Mouse (Mus musculus): ENCODE data around the gene Hist1h4h. TPM values are rescaled to one million over a fixed set of nuclear protein-coding genes. Genes with fewer than 3 reads are reported as not detected.
"Not testable (repeated sequence)": the region's sequence is repeated elsewhere in the genome, so short reads cannot be mapped to it uniquely, and the experiment has no call there.

Gene Hist1h4h
- polyA plus RNA-seq, 1 experiment = 18.1 TPM

DNA sequence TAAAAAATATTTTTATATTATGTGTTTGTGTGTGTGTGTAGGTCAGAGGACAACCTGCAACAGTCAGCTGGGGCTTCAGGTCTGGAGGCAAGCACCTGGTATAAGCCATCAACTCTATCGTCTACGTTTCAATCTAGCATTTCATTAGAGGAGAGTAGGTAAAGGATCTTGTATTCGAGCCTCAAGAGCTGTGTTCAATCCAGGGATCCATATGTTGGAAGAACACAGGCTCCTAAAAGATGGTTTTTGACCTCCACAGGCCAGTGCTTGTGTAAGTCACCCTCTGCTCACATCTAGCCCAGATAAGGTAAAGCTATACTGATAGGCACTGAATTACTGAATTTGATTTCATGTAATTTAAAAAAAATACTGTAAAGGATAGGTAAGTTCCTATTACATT, 26.1 kb downstream of the Hist1h4h start:
- no peak for TF ChIP-seq GATA1 (IDR thresholded peaks at IDR 0.05; ENCODE audit: low read length)

DNA sequence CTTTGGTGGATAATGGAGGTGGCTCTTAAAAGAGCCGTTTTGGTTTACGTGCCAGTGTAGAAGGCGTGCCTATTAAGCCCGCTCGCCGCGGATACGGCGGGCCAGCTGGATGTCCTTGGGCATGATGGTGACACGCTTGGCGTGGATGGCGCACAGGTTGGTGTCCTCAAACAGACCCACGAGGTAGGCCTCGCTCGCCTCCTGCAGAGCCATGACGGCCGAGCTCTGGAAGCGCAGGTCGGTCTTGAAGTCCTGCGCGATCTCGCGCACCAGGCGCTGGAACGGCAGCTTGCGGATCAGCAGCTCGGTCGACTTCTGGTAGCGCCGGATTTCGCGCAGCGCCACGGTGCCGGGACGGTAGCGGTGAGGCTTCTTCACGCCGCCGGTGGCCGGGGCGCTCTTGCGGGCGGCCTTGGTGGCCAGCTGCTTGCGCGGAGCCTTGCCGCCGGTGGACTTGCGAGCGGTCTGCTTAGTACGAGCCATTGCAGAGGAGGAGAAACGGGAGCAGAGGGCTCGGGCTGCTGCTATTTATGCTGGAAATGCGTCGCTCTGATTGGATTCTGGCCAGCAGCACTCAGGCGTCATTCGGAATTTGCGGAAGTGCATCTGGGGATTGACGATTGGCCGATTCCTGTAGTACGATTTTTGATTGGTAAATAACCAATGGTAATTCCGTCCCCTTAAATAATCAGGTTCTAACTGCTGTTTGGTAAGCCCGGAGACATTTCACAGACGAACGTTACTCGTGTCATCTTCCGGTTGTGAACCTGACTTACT, 31.2 kb downstream of the Hist1h4h start, which contains the start of gene Hist1h3e:
TSS of gene Hist1h3e (minus strand) at position 487 of the 777 bp plus-strand sequence.
- not testable (repeated sequence) for TF ChIP-seq GATA1 (IDR thresholded peaks at IDR 0.05; ENCODE audit: low read length)

DNA sequence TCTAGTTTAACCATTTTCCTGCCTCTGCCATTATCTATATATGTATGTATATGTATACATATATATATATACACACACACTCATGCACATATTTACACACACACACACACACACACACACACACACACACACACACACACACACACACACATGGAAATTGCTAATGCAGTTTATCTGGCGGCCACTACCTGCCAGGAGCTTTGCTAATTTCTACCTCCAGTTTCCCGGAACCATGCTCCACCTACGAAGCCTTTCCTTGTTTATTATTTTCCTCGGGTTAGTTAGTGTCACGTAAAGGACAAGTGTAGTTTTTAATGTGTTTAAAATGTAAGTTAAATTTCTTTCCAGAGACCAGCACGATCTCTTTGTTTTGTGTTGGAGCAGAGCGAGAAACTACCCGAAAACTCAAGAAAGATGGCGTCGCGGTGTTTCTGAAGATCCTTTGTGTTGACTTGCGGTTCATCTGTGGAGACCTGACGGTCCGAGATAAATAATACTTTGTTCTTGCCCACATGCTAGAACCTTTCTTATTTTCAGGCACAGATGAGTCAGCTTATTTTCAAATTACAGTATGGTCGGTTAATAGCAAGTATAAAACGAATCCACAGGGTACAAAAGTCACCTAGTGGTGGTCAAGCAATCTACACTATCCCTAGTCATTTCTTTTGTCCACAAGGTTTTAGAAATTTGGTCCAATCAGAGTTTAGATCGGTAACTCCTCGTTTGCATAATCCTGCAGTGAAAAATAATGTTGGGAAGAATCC, 32.0 kb downstream of the Hist1h4h start:
- no peak for TF ChIP-seq GATA1 (IDR thresholded peaks at IDR 0.05; ENCODE audit: low read length)

DNA sequence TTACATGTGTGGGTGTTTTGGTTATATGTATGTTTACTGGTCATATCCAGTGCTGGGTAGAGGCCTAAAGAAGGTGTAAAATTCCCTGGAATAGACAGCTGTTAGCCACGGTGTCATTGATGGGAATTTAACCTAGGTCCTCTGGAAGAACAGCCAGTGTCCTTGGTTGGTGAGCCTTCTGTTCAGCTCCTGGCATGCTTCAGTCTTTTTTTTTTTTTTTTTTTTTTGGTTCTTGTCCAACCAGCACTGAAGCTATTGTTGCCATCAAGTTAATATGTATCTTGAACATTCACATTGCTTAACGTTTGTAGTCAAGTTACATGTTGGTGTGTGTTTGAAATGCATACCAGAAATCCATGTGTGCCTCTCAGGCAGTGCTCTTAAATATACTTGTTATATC, 33.6 kb downstream of the Hist1h4h start:
- TF ChIP-seq GATA1 (IDR thresholded peaks at IDR 0.05; ENCODE audit: low read length) = no peak

DNA sequence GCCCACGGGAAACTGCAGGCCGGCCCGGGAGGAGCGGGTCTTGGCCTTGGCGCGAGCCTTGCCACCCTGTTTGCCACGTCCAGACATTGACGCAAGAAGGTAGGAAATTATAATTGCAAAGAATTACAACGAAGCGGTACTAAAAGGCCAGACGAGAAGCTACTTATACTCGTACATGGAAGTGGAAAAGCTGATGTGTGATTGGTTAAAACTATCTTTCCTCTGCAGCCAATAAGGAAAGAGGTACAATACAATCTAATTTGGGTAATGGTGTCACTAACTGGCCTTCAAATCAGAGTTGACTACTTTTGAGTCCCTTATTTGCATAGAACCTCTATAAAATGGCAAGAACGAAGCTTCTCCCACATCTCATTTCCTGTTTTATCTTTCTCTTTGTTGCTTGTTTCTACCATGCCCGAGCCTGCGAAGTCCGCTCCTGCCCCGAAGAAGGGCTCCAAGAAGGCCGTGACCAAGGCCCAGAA, 40.2 kb downstream of the Hist1h4h start, which contains the start of the genes Hist1h2ae and Hist1h2bg:
TSS of gene Hist1h2ae (minus strand) at position 199 of the 482 bp plus-strand sequence.
TSS of gene Hist1h2bg (plus strand) at position 375 of the 482 bp plus-strand sequence.
- TF ChIP-seq GATA1 (IDR thresholded peaks at IDR 0.05; ENCODE audit: low read length) = no peak

DNA sequence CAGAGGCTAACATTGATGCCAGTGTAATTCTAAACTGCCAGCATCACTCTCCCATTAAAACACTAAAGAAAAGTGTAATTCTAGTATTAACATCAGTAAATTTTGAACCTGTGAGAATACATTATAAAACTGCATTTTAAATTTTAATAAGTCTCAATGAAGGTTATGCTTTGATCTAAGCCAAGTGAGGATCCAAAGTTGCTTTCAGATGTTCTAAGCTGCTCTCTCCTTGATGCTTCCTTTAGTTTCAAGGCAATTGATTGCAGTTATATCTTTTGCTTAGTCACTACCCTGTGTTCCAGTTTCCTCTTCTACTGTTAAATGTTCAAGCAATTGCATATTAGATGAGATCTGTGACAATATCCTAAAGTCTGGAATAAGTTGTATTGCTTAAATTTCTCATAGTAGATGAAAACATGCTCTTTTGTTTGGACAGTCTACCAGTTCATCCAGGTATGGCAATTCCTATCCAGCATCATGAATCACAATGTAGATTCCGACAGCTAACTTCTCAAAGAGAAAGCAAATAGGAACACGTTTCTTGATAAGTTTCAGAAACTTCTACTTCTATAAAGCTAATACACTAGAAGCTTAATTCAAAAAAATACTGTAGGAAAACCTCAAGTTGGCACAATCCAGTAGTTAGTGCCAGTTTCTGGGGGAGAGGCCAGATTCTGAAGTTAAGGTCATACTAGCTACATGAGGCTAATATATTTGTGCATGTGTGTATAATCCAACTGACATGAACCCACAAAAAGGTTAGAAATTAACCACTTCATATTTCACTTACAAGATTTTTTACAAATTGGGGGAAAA, 41.6 kb downstream of the Hist1h4h start:
- no peak for TF ChIP-seq GATA1 (IDR thresholded peaks at IDR 0.05; ENCODE audit: low read length)

DNA sequence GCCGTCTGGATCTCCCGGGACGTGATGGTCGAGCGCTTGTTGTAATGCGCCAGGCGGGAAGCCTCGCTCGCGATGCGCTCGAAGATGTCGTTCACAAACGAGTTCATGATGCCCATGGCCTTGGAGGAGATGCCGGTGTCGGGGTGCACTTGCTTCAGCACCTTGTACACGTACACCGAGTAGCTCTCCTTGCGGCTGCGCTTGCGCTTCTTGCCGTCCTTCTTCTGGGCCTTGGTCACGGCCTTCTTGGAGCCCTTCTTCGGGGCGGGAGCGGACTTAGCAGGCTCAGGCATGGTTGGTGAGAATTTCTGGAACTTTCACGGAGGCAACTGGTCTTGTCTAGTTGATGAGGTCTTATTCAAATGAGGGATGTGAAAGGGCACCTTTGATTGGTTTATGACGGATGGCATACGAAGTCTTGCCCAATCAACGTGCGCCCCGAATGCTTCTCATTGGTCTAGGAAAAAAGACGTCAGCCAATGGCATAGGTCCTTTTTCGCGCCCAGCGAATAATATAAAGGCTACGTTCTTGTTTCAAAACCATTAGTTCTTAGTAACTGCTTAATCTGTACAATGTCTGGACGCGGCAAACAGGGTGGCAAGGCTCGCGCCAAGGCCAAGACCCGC, 43.2 kb downstream of the Hist1h4h start, which contains the start of the genes Hist1h2bf and Hist1h2ad:
TSS of gene Hist1h2bf (minus strand) at position 299 of the 627 bp plus-strand sequence.
TSS of gene Hist1h2ad (plus strand) at position 484 of the 627 bp plus-strand sequence.
- TF ChIP-seq GATA1 (IDR thresholded peaks at IDR 0.05; ENCODE audit: low read length) = not testable (repeated sequence)

DNA sequence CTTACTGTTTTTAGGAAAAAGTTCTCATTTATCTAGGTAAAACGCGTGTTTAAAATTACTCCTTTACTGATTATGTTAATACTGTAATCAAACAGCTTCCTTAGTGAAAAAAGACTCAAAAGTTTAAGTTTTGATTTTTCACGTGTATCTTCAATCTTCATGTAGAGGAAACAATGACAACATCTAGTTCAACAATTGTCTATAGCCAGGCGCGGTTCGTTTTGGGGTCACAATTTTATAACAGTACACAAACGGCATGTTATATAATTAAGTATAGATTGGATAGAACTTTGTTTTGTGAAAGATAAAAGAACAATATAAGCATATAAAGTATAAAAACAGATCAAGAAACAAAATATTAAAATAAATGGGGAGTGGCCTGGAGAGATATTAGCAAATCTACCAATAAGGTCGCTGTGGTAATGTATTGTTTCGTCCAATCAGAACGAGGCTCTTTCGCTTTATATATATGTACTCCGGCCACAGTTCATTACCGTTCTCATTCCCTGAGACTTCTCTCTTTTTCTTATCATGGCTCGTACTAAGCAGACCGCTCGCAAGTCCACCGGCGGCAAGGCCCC, 44.5 kb downstream of the Hist1h4h start, which contains the start of gene Hist1h3d:
TSS of gene Hist1h3d (plus strand) at position 493 of the 581 bp plus-strand sequence.
- no peak for TF ChIP-seq GATA1 (IDR thresholded peaks at IDR 0.05; ENCODE audit: low read length)

DNA sequence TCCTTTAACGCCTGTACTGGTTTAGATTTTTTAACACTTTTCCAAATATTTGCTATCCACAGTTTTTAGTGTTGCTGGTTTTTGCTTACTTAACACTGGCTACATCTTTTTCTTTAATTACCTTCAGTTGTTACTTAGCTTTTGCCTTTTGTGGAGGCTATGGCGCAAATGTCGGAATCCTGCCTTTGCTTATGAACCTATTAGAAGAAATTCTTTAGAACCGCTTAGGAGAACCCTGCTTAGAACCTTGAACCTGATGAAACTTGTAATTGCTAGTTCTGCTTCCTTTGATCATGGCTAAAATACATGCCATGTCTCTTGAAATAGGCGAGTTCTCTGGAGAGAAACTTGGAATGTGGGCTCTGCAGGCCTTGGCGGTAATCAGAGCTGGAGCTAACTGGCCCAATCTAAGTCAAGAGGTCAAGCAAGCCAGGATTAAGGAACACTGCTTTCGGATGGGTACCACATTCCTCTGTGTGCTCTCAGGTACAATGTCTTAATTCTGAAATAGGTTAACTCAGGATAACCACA, 45.6 kb downstream of the Hist1h4h start:
- TF ChIP-seq GATA1 (IDR thresholded peaks at IDR 0.05; ENCODE audit: low read length) = no peak

DNA sequence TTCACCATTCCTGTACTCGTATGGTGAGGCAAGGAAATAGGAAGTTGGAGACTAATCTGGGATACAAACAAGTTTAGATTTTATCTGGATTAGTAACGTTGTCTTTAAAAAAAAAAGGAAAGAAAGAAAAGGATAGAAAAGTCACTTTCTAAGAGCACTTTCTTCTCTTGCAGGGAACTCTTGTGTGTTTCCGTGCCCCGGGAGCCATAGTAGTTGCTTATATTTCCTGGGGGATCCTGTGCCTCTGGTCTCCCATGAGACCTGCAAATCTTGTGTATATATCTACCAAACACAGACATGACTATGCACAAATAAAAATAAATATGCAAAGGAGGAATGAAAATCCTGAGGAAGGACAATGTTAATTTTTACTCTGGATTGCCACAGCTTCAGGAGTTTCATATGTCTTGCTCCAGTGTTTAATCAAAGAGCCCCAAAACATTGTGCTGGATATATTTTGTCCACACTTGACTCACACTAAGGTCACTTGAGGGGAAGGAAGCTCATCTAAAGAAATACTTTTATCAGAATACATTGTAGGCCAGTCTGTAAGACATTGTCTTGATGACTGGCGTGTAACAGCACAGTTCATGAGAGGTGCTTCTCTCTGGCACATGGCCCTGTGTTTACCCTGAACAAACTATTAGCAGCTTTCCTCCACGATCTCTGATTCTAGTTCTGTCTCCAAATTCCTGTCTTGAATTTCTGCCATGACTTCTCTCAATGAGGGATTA, 46.2 kb downstream of the Hist1h4h start:
- TF ChIP-seq GATA1 (IDR thresholded peaks at IDR 0.05; ENCODE audit: low read length) = no peak

DNA sequence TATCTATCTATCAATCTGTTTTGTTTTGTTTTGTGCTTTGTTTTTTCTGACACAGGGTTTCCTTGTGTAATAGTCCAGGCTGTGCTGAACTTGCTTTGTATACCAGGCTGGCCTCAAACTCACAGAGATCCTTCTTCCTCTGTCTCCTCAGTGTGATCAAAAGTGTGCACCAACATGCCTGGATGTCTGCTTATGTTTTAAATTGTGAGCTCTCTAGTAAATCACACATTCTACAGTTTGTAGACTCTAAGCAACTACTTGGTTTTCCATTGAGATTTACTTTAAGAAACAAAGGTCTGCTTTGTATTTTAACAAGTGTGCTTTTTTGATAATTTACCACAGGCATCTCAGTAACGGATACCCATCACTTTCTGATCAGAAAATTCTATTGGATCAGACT, 47.0 kb downstream of the Hist1h4h start:
- TF ChIP-seq GATA1 (IDR thresholded peaks at IDR 0.05; ENCODE audit: low read length) = no peak

Other genes starting within 250 kb of the Hist1h4h start
- 0.73 and 0.85 TPM in 2 replicates for gene Zfp322a, start 161.8 kb upstream of the Hist1h4h start, polyA plus RNA-seq (2012)
- gene Abt1, start 107.2 kb upstream of the Hist1h4h start, polyA plus RNA-seq (2012) = 9.3 and 9.8 TPM in 2 replicates
- 2.4 and 4.2 TPM in 2 replicates for gene Btn1a1, start 65.1 kb upstream of the Hist1h4h start, polyA plus RNA-seq (2012)
- gene Btn2a2, start 42.2 kb upstream of the Hist1h4h start, polyA plus RNA-seq (2012) = not detected in 2 replicates
- 2,691 and 3,312 TPM in 2 replicates for gene Hist1h2af, start 2.9 kb downstream of the Hist1h4h start, polyA plus RNA-seq (2012)
- gene Hist1h3g, start 4.4 kb downstream of the Hist1h4h start, polyA plus RNA-seq (2012) = 17.3 and 23.2 TPM in 2 replicates
- gene Hist1h2bh, start 12.3 kb downstream of the Hist1h4h start, polyA plus RNA-seq (2012) = 1.7 and 2.5 TPM in 2 replicates
- 5.7 and 6.3 TPM in 2 replicates for gene Hist1h3f, start 13.0 kb downstream of the Hist1h4h start, polyA plus RNA-seq (2012)
- 18.7 and 20.6 TPM in 2 replicates for gene Hist1h4f, start 20.6 kb downstream of the Hist1h4h start, polyA plus RNA-seq (2012)
- gene Hist1h1d, start 22.2 kb downstream of the Hist1h4h start, polyA plus RNA-seq (2012) = 0.81 and 0.89 TPM in 2 replicates
- 11.7 and 13.1 TPM in 2 replicates for gene Hist1h3e, start 31.3 kb downstream of the Hist1h4h start, polyA plus RNA-seq (2012)
- gene Hist1h2ae, start 40.2 kb downstream of the Hist1h4h start, polyA plus RNA-seq (2012) = 18.2 and 26.0 TPM in 2 replicates
- gene Hist1h2bg, start 40.3 kb downstream of the Hist1h4h start, polyA plus RNA-seq (2012) = 21.9 and 32.9 TPM in 2 replicates
- 8.5 and 12.9 TPM in 2 replicates for gene Hist1h2bf, start 43.1 kb downstream of the Hist1h4h start, polyA plus RNA-seq (2012)
- 1.8 and 6.5 TPM in 2 replicates for gene Hist1h2ad, start 43.3 kb downstream of the Hist1h4h start, polyA plus RNA-seq (2012)
- 3.8 and 4.0 TPM in 2 replicates for gene Hist1h3d, start 44.7 kb downstream of the Hist1h4h start, polyA plus RNA-seq (2012)
- gene Hist1h4d, start 50.5 kb downstream of the Hist1h4h start, polyA plus RNA-seq (2012) = 22.9 and 29.6 TPM in 2 replicates
- 0.92 and 1.2 TPM in 2 replicates for gene Hist1h2be, start 90.1 kb downstream of the Hist1h4h start, polyA plus RNA-seq (2012)
- 5.9 and 7.2 TPM in 2 replicates for gene Hist1h1e, start 91.5 kb downstream of the Hist1h4h start, polyA plus RNA-seq (2012)
- gene Hist1h2ac, start 152.9 kb downstream of the Hist1h4h start, polyA plus RNA-seq (2012) = 1.0 and 2.0 TPM in 2 replicates
- gene Hist1h2bc, start 153.1 kb downstream of the Hist1h4h start, polyA plus RNA-seq (2012) = 16.7 and 25.9 TPM in 2 replicates
- not detected in 2 replicates for gene Hist1h1t, start 164.8 kb downstream of the Hist1h4h start, polyA plus RNA-seq (2012)
- gene Hist1h4c, start 167.4 kb downstream of the Hist1h4h start, polyA plus RNA-seq (2012) = 4.1 and 4.5 TPM in 2 replicates
- gene Hfe, start 179.8 kb downstream of the Hist1h4h start, polyA plus RNA-seq (2012) = not detected in 2 replicates
- 32.4 and 36.9 TPM in 2 replicates for gene Hist1h1c, start 207.8 kb downstream of the Hist1h4h start, polyA plus RNA-seq (2012)
- gene Hist1h3c, start 214.6 kb downstream of the Hist1h4h start, polyA plus RNA-seq (2012) = 12.2 and 13.4 TPM in 2 replicates
- gene Hist1h2bb, start 215.7 kb downstream of the Hist1h4h start, polyA plus RNA-seq (2012) = 6.6 and 10.7 TPM in 2 replicates
- 30.3 and 45.7 TPM in 2 replicates for gene Hist1h2ab, start 220.1 kb downstream of the Hist1h4h start, polyA plus RNA-seq (2012)
- gene Hist1h3b, start 221.2 kb downstream of the Hist1h4h start, polyA plus RNA-seq (2012) = 11.4 and 12.4 TPM in 2 replicates
- gene Hist1h4b, start 226.0 kb downstream of the Hist1h4h start, polyA plus RNA-seq (2012) = 9.0 and 10.6 TPM in 2 replicates
- 31.9 and 40.7 TPM in 2 replicates for gene Hist1h4a, start 230.2 kb downstream of the Hist1h4h start, polyA plus RNA-seq (2012)
- 3.9 and 6.7 TPM in 2 replicates for gene Hist1h3a, start 231.3 kb downstream of the Hist1h4h start, polyA plus RNA-seq (2012)
- 0.33 and 1.8 TPM in 2 replicates for gene Hist1h1a, start 232.6 kb downstream of the Hist1h4h start, polyA plus RNA-seq (2012)
- gene Trim38, start 238.9 kb downstream of the Hist1h4h start, polyA plus RNA-seq (2012) = not detected in 2 replicates